Mouse (Mus musculus) frontal cortex, postnatal 25 days (tissue): ENCODE results near the gene Hist1h2ab.
"Not testable (repeated sequence)": the region's sequence is repeated elsewhere in the genome, so short reads cannot be mapped to it uniquely, and the experiment has no call there.

ENCODE experiments used
- DNase-seq, 2 experiments: peaks; one replicate each; pipeline ENCODE4 v3.0.0; 2022; ENCODE audit warnings: low spot score in 2 of 2

Hist1h2ab gene

GRCm38 (mm10) chr13:23750839-23751477, at the start of gene Hist1h2ab:
TSS of gene Hist1h2ab (plus strand) at chr13:23751126.
- peak in 1 of 2 experiments; percentile 37 for DNase-seq

- DNase-seq: no peak
These were observed 48.7 kb upstream of the Hist1h2ab start for GRCm38 (mm10) chr13:23702220-23702619.

- DNase-seq: not testable (repeated sequence)
These were observed 48.1 kb upstream of the Hist1h2ab start for GRCm38 (mm10) chr13:23702801-23703200.

DNA sequence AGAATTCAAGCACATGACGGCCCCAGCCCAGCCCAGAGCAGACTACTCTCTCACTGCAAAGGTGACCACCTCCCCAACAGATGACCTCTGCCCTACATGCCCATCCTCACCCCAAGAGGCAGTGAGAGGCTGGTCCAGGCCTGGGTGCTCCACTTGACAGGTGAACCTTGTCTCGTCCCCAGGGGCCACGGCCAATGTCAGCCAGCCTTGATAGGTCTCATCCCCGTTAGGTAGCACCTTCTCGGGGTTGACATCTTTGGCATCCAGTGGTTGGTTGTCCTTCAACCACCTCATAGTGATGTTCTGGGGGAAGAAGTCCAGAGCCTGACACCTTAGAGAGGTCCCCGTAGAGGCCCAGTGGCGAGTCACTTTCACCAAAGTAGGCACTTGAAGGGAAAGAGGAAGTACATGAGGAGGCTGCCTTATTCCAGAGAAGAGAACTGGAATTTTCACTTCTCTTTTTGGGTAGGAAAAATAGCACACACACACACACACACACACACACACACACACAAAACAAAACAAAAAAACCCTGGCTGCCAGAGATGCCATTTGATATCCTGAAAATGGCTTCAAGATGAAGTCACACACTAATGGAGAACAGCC, 45.1 kb upstream of the Hist1h2ab start:
- no peak for DNase-seq

DNA sequence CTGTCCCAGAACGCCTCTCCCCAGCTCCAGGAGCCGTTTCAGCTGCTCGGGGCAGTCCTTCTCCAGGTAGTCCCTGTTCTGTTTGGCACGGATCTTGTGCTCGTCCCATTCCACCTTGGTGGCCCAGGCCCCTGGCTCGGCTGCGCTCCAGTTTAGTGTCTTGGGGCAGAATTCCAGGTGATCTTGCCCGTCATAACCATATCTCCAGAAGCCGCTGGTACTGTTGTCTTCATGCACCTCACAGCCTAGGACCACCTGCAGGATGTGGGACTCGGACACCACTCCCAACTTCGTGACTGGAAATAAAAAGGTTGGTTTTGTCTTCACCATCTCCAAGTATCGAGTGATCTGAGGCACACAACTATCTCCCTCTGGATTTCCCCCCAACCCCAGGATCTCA, 44.2 kb upstream of the Hist1h2ab start:
- DNase-seq: no peak

GRCm38 (mm10) chr13:23708041-23708440, 42.9 kb upstream of the Hist1h2ab start:
- no peak for DNase-seq

DNA sequence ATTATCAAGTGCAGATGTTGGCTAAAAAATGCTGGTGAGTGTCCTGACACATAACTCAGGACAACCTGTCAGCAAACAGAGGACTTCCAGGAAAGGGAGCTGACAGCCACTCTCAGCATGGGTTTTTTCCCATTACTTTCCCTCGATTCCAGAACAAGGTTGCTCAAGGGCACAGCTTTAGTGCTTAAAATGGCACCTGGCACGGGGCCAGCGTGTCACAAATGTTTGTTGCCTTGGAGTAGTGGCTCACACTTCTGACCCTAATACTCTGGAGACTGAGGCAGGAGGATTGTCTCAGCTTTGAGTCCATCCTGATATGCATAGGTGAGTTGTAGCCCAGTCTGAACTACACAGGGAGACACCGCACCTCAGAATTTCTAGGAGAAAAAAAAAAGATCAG, 42.3 kb upstream of the Hist1h2ab start:
- DNase-seq: no peak

GRCm38 (mm10) chr13:23709714-23710373, 41.1 kb upstream of the Hist1h2ab start:
- DNase-seq: no peak

DNA sequence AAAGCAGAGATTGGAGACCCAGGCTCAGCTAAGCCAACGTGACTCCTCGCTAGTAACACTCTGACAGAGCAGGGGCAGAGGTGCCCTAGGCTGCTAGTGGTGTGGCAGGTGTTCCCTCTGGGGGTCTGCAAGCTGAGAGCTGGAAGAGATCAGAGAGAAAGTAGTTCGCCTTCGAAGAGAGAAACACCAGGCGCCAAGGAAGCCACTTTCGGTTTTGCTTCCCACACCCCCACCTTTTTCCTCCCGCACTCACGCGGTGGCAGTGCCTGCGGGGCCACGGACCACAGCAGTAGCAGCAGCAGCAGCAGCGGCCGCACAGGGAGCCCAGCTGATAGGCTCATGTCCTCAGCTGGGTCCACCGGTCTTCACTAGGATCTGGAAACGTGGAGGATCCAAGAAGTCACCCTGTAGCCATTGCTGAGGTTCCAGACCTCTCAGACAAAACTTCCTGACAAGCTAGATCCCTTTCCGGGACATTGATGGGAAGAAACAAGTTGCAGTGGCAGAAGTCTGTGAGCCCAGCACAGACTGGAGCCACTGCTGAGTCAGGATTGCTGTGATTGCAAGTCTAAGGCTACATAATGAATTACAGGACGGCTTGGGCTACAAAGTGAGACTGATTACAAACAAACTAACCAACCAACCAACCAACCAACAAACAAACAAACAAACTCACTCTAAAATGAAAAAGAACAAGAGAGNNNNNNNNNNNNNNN, 40.4 kb upstream of the Hist1h2ab start, which contains the start of gene Hfe:
Gene Hfe (minus strand): TSS at position 481 of the 716 bp plus-strand sequence.
- no peak for DNase-seq

GRCm38 (mm10) chr13:23716261-23717042, 34.5 kb upstream of the Hist1h2ab start:
- no peak for DNase-seq

DNA sequence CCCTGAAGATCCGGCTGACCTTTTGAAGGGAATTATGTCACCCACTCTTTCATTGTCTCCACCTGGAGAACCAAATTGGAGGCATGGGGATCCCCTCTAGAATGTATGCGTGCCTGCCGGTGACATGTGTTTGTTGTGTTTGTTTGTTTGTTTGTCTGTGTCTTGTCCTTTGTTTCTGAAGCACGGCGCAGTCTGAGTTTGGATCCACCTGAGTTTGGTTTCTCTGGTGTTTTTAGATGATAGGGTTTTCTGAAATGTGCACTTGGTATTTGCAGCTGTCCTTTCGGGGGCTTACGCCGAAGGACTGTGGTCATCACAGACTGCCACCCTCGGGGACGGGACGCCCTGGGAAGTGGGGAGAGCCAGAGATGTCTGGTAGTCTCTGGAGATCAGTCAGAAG, 33.8 kb upstream of the Hist1h2ab start:
- DNase-seq: no peak

DNA sequence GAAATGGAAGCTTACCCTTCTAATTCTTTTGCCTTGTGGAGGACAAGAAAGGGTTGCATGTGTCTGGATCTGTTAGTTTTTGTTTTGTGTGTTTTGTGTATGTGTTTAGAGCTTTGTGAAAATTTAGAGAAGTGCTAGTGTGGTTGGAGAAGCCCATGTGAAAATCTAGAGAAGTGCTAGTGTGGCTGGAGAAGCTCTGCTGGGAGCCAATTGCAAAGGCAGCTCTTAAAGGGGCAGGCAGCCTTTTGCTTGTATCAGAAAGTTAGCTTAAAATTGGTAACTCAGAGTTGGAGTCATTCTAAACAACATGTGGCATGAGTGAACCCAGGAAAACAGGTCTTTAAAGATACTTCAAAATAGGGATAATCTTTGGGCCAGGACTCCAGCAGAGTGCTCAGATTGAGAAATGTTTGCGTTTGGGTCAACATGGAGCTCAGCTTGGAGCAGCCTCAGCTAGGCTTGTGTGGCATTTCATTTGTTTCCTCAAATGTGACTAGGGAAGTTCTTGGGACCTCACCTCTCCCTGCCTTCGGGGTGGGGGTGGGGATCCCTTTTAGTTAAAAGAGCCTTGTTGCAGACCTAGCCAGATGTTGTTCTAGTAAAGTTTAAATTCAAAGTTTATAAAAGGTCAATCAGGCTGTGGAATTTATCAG, 33.2 kb upstream of the Hist1h2ab start:
- DNase-seq: not testable (repeated sequence)

DNA sequence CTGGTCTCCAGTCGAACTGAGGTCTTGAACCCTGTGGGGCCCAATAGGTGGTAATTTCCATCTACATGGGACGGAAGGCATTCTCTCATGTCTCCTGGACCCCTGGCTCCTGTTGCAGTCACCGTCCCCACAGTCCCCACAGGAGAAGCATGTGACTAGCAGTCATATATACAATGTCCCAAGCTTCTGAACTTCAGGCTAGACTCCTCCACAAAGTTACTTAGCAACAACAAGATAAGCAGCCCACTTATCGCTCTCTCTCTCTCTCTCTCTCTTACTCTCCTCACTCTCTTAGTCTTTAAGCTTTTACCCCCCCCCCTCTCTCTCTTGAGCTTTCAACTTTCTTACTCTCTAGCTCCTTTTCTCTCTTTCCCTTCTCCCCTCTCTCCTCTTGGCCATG, 26.7 kb upstream of the Hist1h2ab start:
- DNase-seq: no peak

DNA sequence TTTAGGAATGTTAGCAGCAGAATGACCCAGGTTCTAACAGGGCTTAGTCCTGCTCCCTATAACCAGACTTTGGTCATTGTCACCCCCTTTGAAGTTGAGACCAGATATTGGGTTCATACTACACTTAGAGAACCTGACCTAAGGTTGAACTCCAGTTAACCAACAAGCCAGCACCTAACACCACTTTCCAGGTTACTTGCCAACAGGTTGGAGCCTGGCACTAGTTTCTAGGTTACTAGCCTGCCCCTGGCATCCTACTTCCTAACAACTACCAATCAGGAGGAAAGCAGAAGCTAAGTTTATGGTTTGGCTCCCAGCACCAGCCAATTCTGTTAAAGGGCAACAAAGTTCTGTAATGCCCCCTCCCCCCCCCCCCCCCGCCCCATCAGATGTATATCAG, 25.7 kb upstream of the Hist1h2ab start:
- DNase-seq: no peak

GRCm38 (mm10) chr13:23728472-23729191, 22.3 kb upstream of the Hist1h2ab start:
- no peak for DNase-seq

DNA sequence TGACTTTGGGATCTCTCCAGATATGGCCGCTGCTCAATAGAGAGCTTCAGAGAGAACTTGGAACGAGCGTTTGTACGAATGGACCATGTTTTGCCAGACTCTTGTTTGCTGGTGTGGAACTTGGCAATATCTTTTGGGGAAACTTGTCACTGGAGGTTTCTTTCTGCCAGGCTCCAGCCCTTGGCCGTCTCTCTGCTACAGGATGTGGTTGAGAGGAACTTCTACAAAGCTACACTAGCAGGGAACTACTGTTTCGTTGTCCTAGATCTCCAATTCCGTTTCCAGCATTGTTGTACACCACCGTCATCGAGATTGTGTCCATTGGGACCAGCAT, 21.8 kb upstream of the Hist1h2ab start:
- no peak for DNase-seq

DNA sequence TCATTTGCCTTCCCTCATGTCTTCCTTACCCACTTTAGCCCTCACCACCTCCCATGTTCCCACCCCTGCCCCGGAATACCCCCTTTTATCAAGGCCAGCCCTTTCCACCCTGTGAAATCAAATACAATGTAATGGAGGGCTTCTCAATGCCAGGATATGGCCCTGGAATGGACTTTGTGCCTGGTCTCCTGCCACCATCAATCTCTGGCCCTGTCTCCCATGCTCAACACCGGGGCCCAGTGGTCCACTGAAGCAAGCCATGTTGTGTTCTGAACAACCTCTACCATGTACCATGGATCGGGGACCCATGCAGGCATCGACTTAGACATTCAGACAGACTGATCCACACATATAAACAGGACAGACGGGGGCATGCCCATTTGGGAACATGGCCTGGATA, 21.2 kb upstream of the Hist1h2ab start:
- no peak for DNase-seq

GRCm38 (mm10) chr13:23730479-23730878, 20.4 kb upstream of the Hist1h2ab start:
- no peak for DNase-seq

DNA sequence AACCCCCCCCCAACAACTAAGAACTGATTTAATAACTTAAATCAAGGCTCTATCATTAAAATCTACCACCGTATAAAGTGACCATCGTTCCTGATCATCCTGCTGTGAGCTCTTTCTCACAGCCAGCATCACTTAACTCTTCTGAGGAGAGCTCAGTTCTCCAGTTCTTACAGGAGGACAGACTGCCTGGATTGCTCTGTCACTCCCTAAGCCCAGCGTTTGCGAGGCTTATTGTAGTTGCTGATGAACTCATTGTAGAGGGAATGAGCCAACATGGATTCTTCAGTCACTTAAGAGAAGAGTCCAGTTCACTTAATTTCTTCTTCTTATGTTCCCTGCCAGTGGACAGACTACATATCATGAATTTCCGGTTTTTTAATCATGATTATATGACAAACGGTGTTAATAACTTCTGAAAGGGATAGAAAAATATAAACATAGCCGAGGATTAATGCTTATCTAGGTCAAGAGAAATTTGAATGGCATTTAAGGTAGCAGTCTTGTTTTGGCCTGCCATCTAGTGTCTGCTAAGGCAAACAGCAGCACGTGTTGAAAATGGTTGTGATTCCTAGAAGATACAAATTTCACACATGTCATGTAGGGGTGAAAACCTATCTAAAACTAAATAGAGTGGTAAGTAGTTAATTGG, 18.6 kb upstream of the Hist1h2ab start:
- no peak for DNase-seq

- DNase-seq: no peak
These were observed 13.8 kb upstream of the Hist1h2ab start for GRCm38 (mm10) chr13:23737091-23737490.
